Mouse (Mus musculus) cerebellum, postnatal 4 days (tissue): ENCODE measurements at regions not wholly inside any gene's neighbourhood (a gene's known extent, or its start where the extent isn't known, plus 50 kb on each side); places are given as distances from the start of the nearest gene placed in this dataset.
"Not testable (repeated sequence)": the region's sequence is repeated elsewhere in the genome, so short reads cannot be mapped to it uniquely, and the experiment has no call there.

Experiments
- DNase-seq, 2 experiments: peaks; one replicate each; pipeline ENCODE4 v3.0.0; 2022; ENCODE audit warnings: low spot score in 2 of 2, mixed read lengths in 1 of 2

- DNase-seq, result no peak
Measured at GRCm38 (mm10) chr17:79545878-79546277, 65.8 kb upstream of the Rmdn2 start.

GRCm38 (mm10) chr17:79547075-79547474, 64.6 kb upstream of the Rmdn2 start:
- no peak for DNase-seq

GRCm38 (mm10) chr17:79547524-79547923, 64.1 kb upstream of the Rmdn2 start:
- no peak for DNase-seq

- not testable (repeated sequence) for DNase-seq
Measured at GRCm38 (mm10) chr17:79550409-79550808, 61.3 kb upstream of the Rmdn2 start.

- peak in 1 of 2 experiments; percentile 32 for DNase-seq
Measured at GRCm38 (mm10) chr17:79553850-79554249, 57.8 kb upstream of the Rmdn2 start.

GRCm38 (mm10) chr17:79555593-79555992, 56.1 kb upstream of the Rmdn2 start:
- DNase-seq, result no peak
